Mouse (Mus musculus): ENCODE measurements around the gene St8sia1.

The St8sia1 gene

DNA sequence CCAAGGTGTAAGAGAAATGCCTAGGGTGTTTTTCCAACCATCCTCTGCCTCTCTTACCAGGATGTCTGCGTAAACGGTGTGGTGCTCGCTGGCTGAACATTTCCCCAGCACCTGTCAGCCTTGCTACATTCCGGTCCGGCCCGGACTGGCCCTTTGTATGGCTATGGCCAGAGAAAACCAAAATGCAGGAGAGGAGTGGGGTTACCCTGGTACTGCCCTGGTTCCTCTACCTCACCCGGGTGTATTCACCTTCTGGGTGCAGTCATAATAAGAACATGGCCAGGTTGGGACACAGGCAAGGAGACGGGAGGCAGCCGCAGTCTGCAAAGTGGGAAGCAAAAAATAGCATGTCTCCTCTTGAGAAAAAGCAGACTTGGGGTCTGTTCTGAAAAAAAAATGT, 169.2 kb downstream of the St8sia1 start:
- DNase-seq (ENCODE audit: extremely low read depth, low read depth, low spot score): no peak

GRCm38 (mm10) chr6:142793468-142793867, 170.8 kb downstream of the St8sia1 start:
- DNase-seq (ENCODE audit: extremely low read depth, low read depth, low spot score): no peak

DNA sequence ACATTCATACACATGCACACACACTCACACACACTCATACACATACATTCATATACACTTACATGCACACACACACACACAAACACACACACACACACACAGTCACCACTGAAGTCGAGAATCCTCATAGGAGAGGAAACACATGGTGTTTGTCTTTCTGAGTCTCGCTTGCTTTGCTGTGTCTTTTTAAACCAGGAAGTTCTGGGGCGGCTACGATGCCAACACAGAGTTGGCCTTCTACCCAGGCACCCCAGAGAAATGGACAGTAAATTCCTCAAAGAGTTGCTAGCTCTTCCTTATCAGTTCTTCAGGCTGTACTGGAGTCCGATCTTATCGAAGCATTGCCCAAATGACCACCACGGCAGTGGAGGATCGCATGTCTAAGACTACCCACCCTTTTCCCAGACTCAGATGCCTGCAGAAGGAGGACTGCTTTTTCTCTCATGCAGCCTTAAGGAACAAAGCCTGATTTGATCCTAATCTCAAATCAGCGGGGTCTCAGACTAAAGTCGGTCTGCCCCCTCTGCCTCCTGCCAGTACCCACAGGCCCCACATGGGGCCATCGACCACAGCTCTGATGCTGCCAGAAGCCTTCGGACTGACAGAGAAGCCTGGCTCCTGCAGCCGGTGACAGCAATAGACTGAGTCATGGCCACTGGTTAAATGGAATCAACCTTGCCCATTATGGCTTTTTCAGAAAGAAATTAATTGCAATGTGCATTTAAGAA, 171.8 kb downstream of the St8sia1 start:
- DNase-seq (ENCODE audit: extremely low read depth, low read depth, low spot score): no peak

GRCm38 (mm10) chr6:142789736-142790135, 174.5 kb downstream of the St8sia1 start:
- no peak for DNase-seq (ENCODE audit: extremely low read depth, low read depth, low spot score)

- DNase-seq (ENCODE audit: extremely low read depth, low read depth, low spot score): no peak
These were observed 175.9 kb downstream of the St8sia1 start for GRCm38 (mm10) chr6:142788042-142788987.

GRCm38 (mm10) chr6:142786106-142786505, 178.1 kb downstream of the St8sia1 start:
- no peak for DNase-seq (ENCODE audit: extremely low read depth, low read depth, low spot score)

DNA sequence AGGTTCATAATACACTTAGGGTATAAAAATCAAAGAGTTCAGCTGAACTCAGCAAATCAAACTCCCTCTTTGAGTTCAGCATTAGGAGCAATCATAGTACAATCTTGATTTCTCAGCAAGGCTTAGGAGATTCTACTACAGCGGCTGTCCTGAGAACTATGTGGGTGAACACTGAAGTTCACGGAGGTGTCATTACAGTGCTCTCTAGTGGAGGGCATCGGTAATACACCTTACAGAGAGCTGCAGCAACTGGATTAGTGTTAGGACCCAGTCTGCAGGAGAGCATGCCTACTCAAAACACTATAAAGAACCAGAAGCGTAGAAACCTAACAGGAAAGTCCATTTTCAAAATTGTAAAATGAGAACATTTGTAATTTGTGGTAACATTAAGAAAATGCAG, 178.9 kb downstream of the St8sia1 start:
- DNase-seq (ENCODE audit: extremely low read depth, low read depth, low spot score): no peak

DNA sequence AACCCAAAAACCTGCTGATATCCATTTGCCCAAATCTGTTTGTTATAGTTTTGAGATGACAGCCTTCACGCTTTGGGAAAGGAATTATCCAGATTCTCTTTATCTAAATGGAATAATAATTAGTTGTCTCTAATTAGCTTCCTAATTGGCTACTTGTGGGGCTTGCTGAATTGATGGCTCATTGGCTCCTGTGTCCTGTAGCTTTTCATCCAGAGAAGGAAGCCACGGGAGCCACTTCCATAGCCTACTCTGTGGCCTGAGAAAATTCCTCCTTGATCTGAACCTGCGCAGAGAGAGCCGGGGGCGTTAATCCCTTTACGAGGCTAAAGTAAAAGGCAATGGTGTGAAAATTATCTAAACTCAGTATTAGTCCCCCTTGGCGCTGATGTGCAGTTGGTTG, 183.0 kb downstream of the St8sia1 start:
- DNase-seq (ENCODE audit: extremely low read depth, low read depth, low spot score): no peak

GRCm38 (mm10) chr6:142780574-142781033, 183.6 kb downstream of the St8sia1 start:
- DNase-seq (ENCODE audit: extremely low read depth, low read depth, low spot score): no peak

DNA sequence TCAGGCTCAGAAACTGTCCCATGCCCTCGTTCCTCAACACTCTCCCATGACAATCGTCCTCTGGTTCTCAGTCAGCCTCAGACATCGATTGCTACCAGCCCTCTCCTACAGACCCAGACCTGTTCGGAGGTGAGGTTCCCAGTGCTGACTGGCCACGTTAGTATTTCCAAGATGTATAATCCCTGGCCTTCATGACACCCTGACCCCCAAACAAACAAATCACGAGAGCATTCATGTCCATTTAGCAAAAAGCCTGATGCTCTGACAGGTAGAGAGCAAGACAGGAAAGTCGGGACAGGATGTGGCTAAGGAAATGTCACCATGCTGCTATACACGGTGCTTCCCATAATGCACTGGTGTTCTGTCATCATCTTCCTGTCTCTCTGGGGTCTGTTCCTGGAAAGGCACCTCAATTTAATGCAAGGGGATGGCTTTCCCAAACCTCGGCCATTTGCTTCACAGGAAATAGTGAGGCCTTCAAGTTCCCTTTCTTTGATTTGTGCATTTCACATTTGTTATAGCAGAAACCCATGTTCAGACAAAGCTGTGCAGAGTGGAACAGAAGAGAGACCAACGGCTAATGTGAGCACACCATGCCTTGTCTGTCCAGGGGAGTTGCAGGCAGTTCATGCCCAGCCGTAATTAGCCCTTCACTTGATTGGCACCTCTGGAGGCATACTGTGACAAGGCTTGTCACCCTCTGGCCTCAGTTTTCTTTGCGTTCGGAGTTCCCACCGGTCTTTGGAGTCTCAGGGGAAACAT, 184.3 kb downstream of the St8sia1 start:
- DNase-seq (ENCODE audit: extremely low read depth, low read depth, low spot score): no peak

DNA sequence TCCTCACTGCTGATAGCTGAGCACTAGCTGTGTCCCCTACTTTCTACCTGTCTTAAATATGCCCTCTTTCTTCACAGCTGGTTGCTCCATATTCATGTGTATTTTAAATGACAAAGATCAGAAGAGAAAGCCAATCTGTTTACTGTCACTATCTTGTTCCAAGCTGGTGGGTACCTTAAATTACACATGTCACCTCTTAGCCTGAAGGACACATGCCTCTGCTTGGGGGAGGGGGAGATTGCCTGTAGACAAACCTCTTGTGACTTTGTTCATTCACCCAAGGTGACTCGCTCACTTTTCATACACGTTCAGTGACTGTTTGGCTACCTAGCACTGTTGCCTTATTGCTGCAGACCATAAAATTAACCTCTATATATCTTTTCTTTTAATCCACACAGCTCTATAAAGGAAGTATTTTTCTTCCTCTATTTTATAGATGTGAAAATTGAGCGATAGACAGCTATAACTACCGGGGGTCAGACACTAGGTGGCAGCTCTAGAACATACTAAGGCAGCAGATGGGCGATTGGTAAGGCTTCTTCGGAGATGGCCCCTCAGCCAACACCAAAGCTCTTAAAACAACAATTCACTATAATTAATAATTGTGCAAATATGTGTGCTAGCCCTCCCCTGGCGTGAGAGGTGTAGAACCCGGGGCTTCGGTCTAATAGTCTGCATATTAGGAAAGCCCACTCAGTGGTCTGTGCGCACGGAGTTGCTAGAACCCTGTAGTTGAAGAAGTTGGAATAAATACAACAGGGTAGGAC, 185.0 kb downstream of the St8sia1 start:
- DNase-seq (ENCODE audit: extremely low read depth, low read depth, low spot score): no peak

DNA sequence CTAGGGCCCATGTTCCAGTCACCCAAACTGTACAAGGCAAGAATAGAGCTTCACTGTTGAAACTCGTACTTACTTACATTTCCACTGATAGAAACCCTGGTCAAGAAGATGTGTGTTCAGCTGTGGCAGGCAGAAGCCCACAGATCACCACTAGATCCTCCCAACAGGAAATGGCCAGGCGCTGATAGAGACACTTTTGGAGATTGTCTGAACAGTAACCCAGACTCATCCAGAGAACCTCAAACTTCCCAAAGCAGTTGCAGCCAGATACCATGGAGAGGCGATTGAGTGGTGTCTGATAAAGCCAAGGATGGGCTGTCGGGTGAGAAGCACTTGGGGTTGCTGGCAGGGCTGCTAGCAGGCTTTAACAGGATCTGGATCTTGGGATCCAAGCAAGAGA, 187.3 kb downstream of the St8sia1 start:
- DNase-seq (ENCODE audit: extremely low read depth, low read depth, low spot score): no peak

DNA sequence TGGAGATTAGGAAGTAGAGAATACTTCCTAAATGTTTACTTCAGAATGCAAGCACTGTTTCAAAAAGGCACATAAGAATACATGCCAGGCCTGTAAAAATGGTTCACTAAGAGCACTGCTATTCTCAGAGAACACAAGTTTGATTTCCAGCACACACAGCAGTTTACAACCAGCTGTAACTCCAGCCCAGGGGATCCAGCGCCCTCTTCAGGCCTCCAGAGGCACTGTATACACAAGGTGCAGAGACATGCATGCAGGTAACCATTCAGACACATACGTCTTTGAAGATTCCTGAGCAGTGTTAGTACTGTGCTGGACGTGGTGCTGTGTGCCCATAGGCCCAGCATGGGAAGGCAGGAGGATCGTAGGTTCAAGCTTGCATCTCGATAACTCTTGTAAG, 190.7 kb downstream of the St8sia1 start:
- no peak for DNase-seq (ENCODE audit: extremely low read depth, low read depth, low spot score)

- no peak for DNase-seq (ENCODE audit: extremely low read depth, low read depth, low spot score)
These were observed 192.6 kb downstream of the St8sia1 start for GRCm38 (mm10) chr6:142771643-142772042.

Measured in fat pad, adult 2 months (tissue).